Mouse (Mus musculus) hindbrain, embryonic 10.5 days (tissue): Measurements from ENCODE around the gene Gmeb1. TPM values are rescaled to one million over a fixed set of nuclear protein-coding genes. Genes with fewer than 3 reads are reported as not detected.

ENCODE experiments used
- DNase-seq: peaks from one replicate; pipeline ENCODE4 v3.0.0-alpha.2; 2017; ENCODE audit warnings: low spot score
- H3K27ac ChIP-seq: fragments of 300-500 bp; sonication (generic); 2 replicates; pipeline ENCODE4 v1.5.1; 2016; ENCODE audit warnings: mild to moderate bottlenecking, moderate library complexity
- H3K27me3 ChIP-seq: fragments of 300-500 bp; sonication (generic); 2 replicates; pipeline ENCODE4 v1.6.1; 2016; ENCODE audit warnings: mild to moderate bottlenecking; ENCODE audit not compliant: poor library complexity, insufficient read depth, severe bottlenecking
- H3K36me3 ChIP-seq: fragments of 300-500 bp; sonication (generic); 2 replicates; pipeline ENCODE4 v1.6.1; 2016; ENCODE audit warnings: mild to moderate bottlenecking, moderate library complexity
- H3K4me1 ChIP-seq: fragments of 300-500 bp; sonication (generic); replicated peaks from 2 replicates; pipeline ENCODE4 v1.6.1; 2016; ENCODE audit warnings: mild to moderate bottlenecking
- H3K4me3 ChIP-seq: fragments of 300-500 bp; sonication (generic); 2 replicates; pipeline ENCODE4 v1.5.1; 2016; ENCODE audit warnings: mild to moderate bottlenecking, moderate library complexity
- H3K9me3 ChIP-seq: fragments of 300-500 bp; sonication (generic); 2 replicates; pipeline ENCODE4 v1.6.1; 2016; ENCODE audit warnings: mild to moderate bottlenecking, moderate library complexity
- WGBS: fragments of 180-500 bp; shearing (Covaris S2); methylation state at CpG from one replicate; pipeline ENCODE4 v1.1.7; 2016; 5-methylcytosine and 5-hydroxymethylcytosine counted together
- polyA plus RNA-seq: library from polyadenylated mRNA; unstranded; fragments of >200 nt; fragmentation: Nextera tagmentation; extraction: Ambion mirVana; gene quantifications from 2 replicates; pipeline ENCODE4 v1.2.1, GENCODE M21; 2016

Gene Gmeb1
- polyA plus RNA-seq, 1 experiment from 2014 or later: 45.3 TPM

GRCm38 (mm10) chr4:132207280-132207679 lies 54.1 kb downstream of the Gmeb1 start:
- DNase-seq: no peak
- WGBS: 96% methylated on average over 4 of the region's 4 CpGs
- Histone ChIP-seq H3K27ac (no peak overlapping the region), H3K4me1 (peaks cover 23% of the 10 kb centered on the region), H3K9me3 (no peaks in the 10 kb centered on the region), H3K4me3 (no peak overlapping the region), H3K27me3 (no peaks in the 10 kb centered on the region), H3K36me3 (peaks cover 85% of the 10 kb centered on the region)

- Histone ChIP-seq H3K4me1 (peaks cover 15% of the 10 kb centered on the region; the same call in 1 of the 2 replicates), H3K27ac (no peak overlapping the region), H3K36me3 (peaks cover 97% of the 10 kb centered on the region), H3K27me3 (no peaks in the 10 kb centered on the region), H3K4me3 (no peak overlapping the region), H3K9me3 (no peaks in the 10 kb centered on the region)
- DNase-seq: no peak
These were observed 62.6 kb downstream of the Gmeb1 start for GRCm38 (mm10) chr4:132198771-132199170.

GRCm38 (mm10) chr4:132198285-132198712 lies 63.1 kb downstream of the Gmeb1 start:
- no peaks in the 10 kb centered on the region for H3K27me3 ChIP-seq
- no peak overlapping the region for H3K4me3 ChIP-seq
- WGBS: 76% methylated on average over 4 of the region's 4 CpGs
- H3K4me1 ChIP-seq: peaks cover 15% of the 10 kb centered on the region; the same call in 1 of the 2 replicates
- H3K27ac ChIP-seq: no peak overlapping the region
- peaks cover 97% of the 10 kb centered on the region for H3K36me3 ChIP-seq
- no peaks in the 10 kb centered on the region for H3K9me3 ChIP-seq
- DNase-seq: no peak

- Histone ChIP-seq H3K4me1 (peaks cover 11% of the 10 kb centered on the region; the same call in 1 of the 2 replicates), H3K27me3 (no peaks in the 10 kb centered on the region), H3K4me3 (no peak overlapping the region), H3K36me3 (peaks cover 91% of the 10 kb centered on the region), H3K9me3 (no peaks in the 10 kb centered on the region), H3K27ac (no peak overlapping the region)
- DNase-seq: no peak
- 89% methylated on average over 3 of the region's 3 CpGs for WGBS
These were observed 66.4 kb downstream of the Gmeb1 start for GRCm38 (mm10) chr4:132194975-132195374.

- DNase-seq: no peak
- Histone ChIP-seq H3K27me3 (no peaks in the 10 kb centered on the region), H3K27ac (no peak overlapping the region), H3K9me3 (no peaks in the 10 kb centered on the region), H3K4me1 (peaks cover 6% of the 10 kb centered on the region; the same call in 1 of the 2 replicates), H3K36me3 (peaks cover 91% of the 10 kb centered on the region), H3K4me3 (no peak overlapping the region)
- 95% methylated on average over 6 of the region's 6 CpGs for WGBS
These were observed 67.0 kb downstream of the Gmeb1 start for GRCm38 (mm10) chr4:132194373-132194772.

- Histone ChIP-seq H3K27ac (no peak overlapping the region), H3K4me1 (no peaks in the 10 kb centered on the region), H3K9me3 (no peaks in the 10 kb centered on the region), H3K36me3 (peaks cover 92% of the 10 kb centered on the region), H3K4me3 (no peak overlapping the region), H3K27me3 (no peaks in the 10 kb centered on the region)
- 97% methylated on average over 2 of the region's 2 CpGs for WGBS
- no peak for DNase-seq
These were observed 73.5 kb downstream of the Gmeb1 start for GRCm38 (mm10) chr4:132187826-132188401.

- H3K9me3 ChIP-seq: no peaks in the 10 kb centered on the region
- H3K4me1 ChIP-seq: no peaks in the 10 kb centered on the region; the same call in 1 of the 2 replicates
- DNase-seq: no peak
- WGBS: 94% methylated on average over 3 of the region's 3 CpGs
- no peak overlapping the region for H3K27ac ChIP-seq
- no peak overlapping the region for H3K4me3 ChIP-seq
- H3K36me3 ChIP-seq: peaks cover 72% of the 10 kb centered on the region
- no peaks in the 10 kb centered on the region for H3K27me3 ChIP-seq
These were observed 78.2 kb downstream of the Gmeb1 start for GRCm38 (mm10) chr4:132183162-132183561.

GRCm38 (mm10) chr4:132181721-132182658 lies 79.4 kb downstream of the Gmeb1 start:
- H3K36me3 ChIP-seq: peaks cover 60% of the 10 kb centered on the region
- no peaks in the 10 kb centered on the region; the same call in 1 of the 2 replicates for H3K4me1 ChIP-seq
- no peaks in the 10 kb centered on the region for H3K27me3 ChIP-seq
- 69% methylated on average over 22 of the region's 22 CpGs for WGBS
- no peaks in the 10 kb centered on the region for H3K9me3 ChIP-seq
- DNase-seq: no peak
- no peak overlapping the region for H3K4me3 ChIP-seq
- H3K27ac ChIP-seq: no peak overlapping the region

GRCm38 (mm10) chr4:132180710-132181109 lies 80.7 kb downstream of the Gmeb1 start:
- H3K4me1 ChIP-seq: no peaks in the 10 kb centered on the region; the same call in 1 of the 2 replicates
- 75% methylated on average over 9 of the region's 9 CpGs for WGBS
- DNase-seq: peak; percentile 46
- no peak overlapping the region for H3K4me3 ChIP-seq
- H3K27me3 ChIP-seq: no peaks in the 10 kb centered on the region
- H3K27ac ChIP-seq: no peak overlapping the region
- peaks cover 49% of the 10 kb centered on the region for H3K36me3 ChIP-seq
- H3K9me3 ChIP-seq: no peaks in the 10 kb centered on the region

GRCm38 (mm10) chr4:132178630-132179059 lies 82.8 kb downstream of the Gmeb1 start:
- Histone ChIP-seq H3K36me3 (peaks cover 29% of the 10 kb centered on the region), H3K27me3 (no peaks in the 10 kb centered on the region), H3K9me3 (no peaks in the 10 kb centered on the region), H3K4me3 (no peak overlapping the region), H3K4me1 (no peaks in the 10 kb centered on the region; the same call in 1 of the 2 replicates), H3K27ac (no peak overlapping the region)
- 14% methylated on average over 10 of the region's 10 CpGs for WGBS
- DNase-seq: peak; percentile 64

- 61% methylated on average over 10 of the region's 10 CpGs for WGBS
- H3K27ac ChIP-seq: no peak overlapping the region
- H3K36me3 ChIP-seq: peaks cover 9% of the 10 kb centered on the region
These were observed 84.9 kb downstream of the Gmeb1 start for GRCm38 (mm10) chr4:132176474-132176873.

More at GRCm38 (mm10) chr4:132176474-132176873, 84.9 kb downstream of the Gmeb1 start:
- H3K4me1 ChIP-seq: peaks cover 7% of the 10 kb centered on the region; the same call in 1 of the 2 replicates
- H3K9me3 ChIP-seq: no peaks in the 10 kb centered on the region
- no peaks in the 10 kb centered on the region for H3K27me3 ChIP-seq
- no peak overlapping the region for H3K4me3 ChIP-seq
- DNase-seq: no peak
